Mouse (Mus musculus): ENCODE results near the gene Morn3. TPM values are rescaled to one million over a fixed set of nuclear protein-coding genes. Genes with fewer than 3 reads are reported as not detected.
A peak's percentile ranks its signal among the peaks of the same experiment; 100 is the strongest.

Morn3 gene
- polyA plus RNA-seq, 1 experiment from 2014 or later: not detected

GRCm38 (mm10) chr5:123013599-123014315 is 33.1 kb downstream of the Morn3 start:
- no peak for TF ChIP-seq EP300 (IDR thresholded peaks at IDR 0.05; ENCODE audit: low read depth)
- TF ChIP-seq CTCF (IDR thresholded peaks at IDR 0.05; ENCODE audit: low read depth): peak; percentile 86
- WGBS (ENCODE audit: insufficient replicate concordance): 53% methylated on average over 9 of the region's 9 CpGs
- no peaks in the 10 kb centered on the region for H3K36me3 ChIP-seq (replicated peaks; ENCODE audit: insufficient read depth, low read length)
- DNase-seq (peak; percentile 71), ATAC-seq (no peak)
- H3K4me1 ChIP-seq (ENCODE audit: insufficient read depth): peaks cover 35% of the 10 kb centered on the region
- H3K9me3 ChIP-seq (ENCODE audit: low read length): no peaks in the 10 kb centered on the region
- no peak overlapping the region for H3K4me3 ChIP-seq (ENCODE audit: low read depth, low read length)
- no peaks in the 10 kb centered on the region for H3K27me3 ChIP-seq (ENCODE audit: insufficient read depth, low read length)
- H3K9ac ChIP-seq (replicated peaks): no peak overlapping the region
- H3K4me2 ChIP-seq (ENCODE audit: low read depth, low read length): no peak overlapping the region
- H3K27ac ChIP-seq (ENCODE audit: low read depth): no peak overlapping the region

DNA sequence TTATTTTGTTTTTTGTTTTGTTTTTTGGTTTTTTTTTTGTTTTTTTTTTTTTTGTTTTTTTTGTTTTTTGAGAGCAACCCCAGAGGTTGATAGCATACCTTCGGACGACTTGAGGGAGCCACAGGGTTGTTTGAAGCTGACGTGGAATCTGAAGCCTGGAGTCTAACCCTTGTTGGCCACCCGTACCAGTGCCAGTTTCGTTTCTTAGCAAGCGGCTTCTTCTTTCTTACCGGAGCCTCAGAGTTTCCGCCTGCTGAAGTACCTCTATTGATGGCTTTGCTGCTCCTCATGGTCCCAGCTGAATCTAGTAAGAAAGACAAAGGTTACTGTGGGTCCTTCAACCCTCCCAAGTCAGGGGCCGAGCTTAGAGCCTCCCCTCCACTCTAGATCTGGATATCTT is 35.1 kb downstream of the Morn3 start:
- no peak for DNase-seq
- Histone ChIP-seq H3K27me3 (ENCODE audit: insufficient read depth, low read length) (no peaks in the 10 kb centered on the region), H3K27ac (ENCODE audit: low read depth) (no peak overlapping the region), H3K9me3 (ENCODE audit: low read length) (no peaks in the 10 kb centered on the region), H3K4me1 (ENCODE audit: insufficient read depth) (peaks cover 19% of the 10 kb centered on the region), H3K36me3 (replicated peaks; ENCODE audit: insufficient read depth, low read length) (no peaks in the 10 kb centered on the region), H3K4me3 (ENCODE audit: low read depth, low read length) (no peak overlapping the region), H3K4me2 (ENCODE audit: low read depth, low read length) (no peak overlapping the region), H3K9ac (replicated peaks) (no peak overlapping the region)
- WGBS (ENCODE audit: insufficient replicate concordance): 90% methylated on average over 9 of the region's 9 CpGs
- TF ChIP-seq CTCF (IDR thresholded peaks at IDR 0.05; ENCODE audit: low read depth) (no peak), EP300 (IDR thresholded peaks at IDR 0.05; ENCODE audit: low read depth) (no peak)
- ATAC-seq: no peak

- no peaks in the 10 kb centered on the region for H3K36me3 ChIP-seq (replicated peaks; ENCODE audit: insufficient read depth, low read length)
- H3K4me3 ChIP-seq (ENCODE audit: low read depth, low read length): no peak overlapping the region
- TF ChIP-seq EP300 (IDR thresholded peaks at IDR 0.05; ENCODE audit: low read depth) (no peak), CTCF (IDR thresholded peaks at IDR 0.05; ENCODE audit: low read depth) (peak; percentile 56)
- no peaks in the 10 kb centered on the region for H3K9me3 ChIP-seq (ENCODE audit: low read length)
- ATAC-seq (no peak), DNase-seq (no peak)
- H3K4me2 ChIP-seq (ENCODE audit: low read depth, low read length): no peak overlapping the region
- H3K9ac ChIP-seq (replicated peaks): no peak overlapping the region
- H3K4me1 ChIP-seq (ENCODE audit: insufficient read depth): peaks cover 11% of the 10 kb centered on the region
- H3K27ac ChIP-seq (ENCODE audit: low read depth): no peak overlapping the region
- H3K27me3 ChIP-seq (ENCODE audit: insufficient read depth, low read length): no peaks in the 10 kb centered on the region
- 91% methylated on average over 6 of the region's 6 CpGs for WGBS (ENCODE audit: insufficient replicate concordance)
Measured at GRCm38 (mm10) chr5:123010806-123011205, 36.0 kb downstream of the Morn3 start.

- H3K4me2 ChIP-seq (ENCODE audit: low read depth, low read length): no peak overlapping the region
- H3K9me3 ChIP-seq (ENCODE audit: low read length): no peaks in the 10 kb centered on the region
- no peak for DNase-seq
- H3K27me3 ChIP-seq (ENCODE audit: insufficient read depth, low read length): no peaks in the 10 kb centered on the region
- no peak overlapping the region for H3K9ac ChIP-seq (replicated peaks)
- peaks cover 9% of the 10 kb centered on the region for H3K4me1 ChIP-seq (ENCODE audit: insufficient read depth)
- ATAC-seq: no peak
- H3K27ac ChIP-seq (ENCODE audit: low read depth): no peak overlapping the region
- TF ChIP-seq CTCF (IDR thresholded peaks at IDR 0.05; ENCODE audit: low read depth): no peak
- TF ChIP-seq EP300 (IDR thresholded peaks at IDR 0.05; ENCODE audit: low read depth): no peak
- H3K4me3 ChIP-seq (ENCODE audit: low read depth, low read length): no peak overlapping the region
- 75% methylated on average over 11 of the region's 11 CpGs for WGBS (ENCODE audit: insufficient replicate concordance)
- H3K36me3 ChIP-seq (replicated peaks; ENCODE audit: insufficient read depth, low read length): no peaks in the 10 kb centered on the region
Measured at GRCm38 (mm10) chr5:123009873-123010272, 36.9 kb downstream of the Morn3 start.

DNA sequence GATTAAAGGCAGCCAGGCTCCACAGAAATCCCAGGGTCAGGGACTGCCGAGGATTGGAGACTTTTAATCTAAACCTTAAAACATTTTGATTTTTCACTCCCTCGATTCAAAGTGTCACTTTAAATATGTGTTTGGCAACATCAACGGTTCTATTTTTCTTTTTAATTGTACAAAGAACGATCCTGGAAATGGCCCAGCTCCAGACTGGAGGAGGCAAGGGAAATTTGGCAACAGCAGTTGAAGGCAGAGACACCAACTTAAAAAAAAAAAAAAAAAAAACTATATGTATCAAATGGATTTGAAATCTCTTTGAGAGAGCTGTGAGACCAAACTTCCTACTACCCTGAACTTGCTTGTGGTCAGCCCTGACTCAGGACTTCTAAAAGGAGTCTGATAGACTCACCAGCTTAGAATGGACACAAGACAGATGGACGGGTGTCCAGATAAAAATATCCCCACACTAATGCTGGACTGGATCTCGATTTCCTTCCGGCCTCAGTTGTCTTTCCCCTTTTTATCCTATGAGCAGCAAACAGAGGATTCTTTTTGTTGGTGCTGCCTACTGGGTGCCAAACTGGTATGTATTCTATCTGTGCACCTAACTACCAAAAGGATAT is 37.8 kb downstream of the Morn3 start:
- no peak for ATAC-seq
- TF ChIP-seq CTCF (IDR thresholded peaks at IDR 0.05; ENCODE audit: low read depth) (no peak), EP300 (IDR thresholded peaks at IDR 0.05; ENCODE audit: low read depth) (no peak)
- Histone ChIP-seq H3K4me2 (ENCODE audit: low read depth, low read length) (no peak overlapping the region), H3K27ac (ENCODE audit: low read depth) (no peak overlapping the region), H3K4me1 (ENCODE audit: insufficient read depth) (peaks cover 4% of the 10 kb centered on the region), H3K9ac (replicated peaks) (no peak overlapping the region), H3K36me3 (replicated peaks; ENCODE audit: insufficient read depth, low read length) (no peaks in the 10 kb centered on the region), H3K4me3 (ENCODE audit: low read depth, low read length) (no peak overlapping the region), H3K27me3 (ENCODE audit: insufficient read depth, low read length) (no peaks in the 10 kb centered on the region), H3K9me3 (ENCODE audit: low read length) (no peaks in the 10 kb centered on the region)
- 71% methylated on average over 7 of the region's 7 CpGs for WGBS (ENCODE audit: insufficient replicate concordance)
- no peak for DNase-seq

GRCm38 (mm10) chr5:123005716-123006592 is 40.9 kb downstream of the Morn3 start:
- 70% methylated on average over 19 of the region's 19 CpGs for WGBS (ENCODE audit: insufficient replicate concordance)
- Histone ChIP-seq H3K4me1 (ENCODE audit: insufficient read depth) (peaks cover 6% of the 10 kb centered on the region; the same call in 1 of the 2 replicates), H3K27ac (ENCODE audit: low read depth) (no peak overlapping the region), H3K9ac (replicated peaks) (no peak overlapping the region), H3K36me3 (replicated peaks; ENCODE audit: insufficient read depth, low read length) (no peaks in the 10 kb centered on the region), H3K27me3 (ENCODE audit: insufficient read depth, low read length) (no peaks in the 10 kb centered on the region), H3K9me3 (ENCODE audit: low read length) (no peaks in the 10 kb centered on the region), H3K4me3 (ENCODE audit: low read depth, low read length) (no peak overlapping the region), H3K4me2 (ENCODE audit: low read depth, low read length) (no peak overlapping the region)
- DNase-seq: no peak
- ATAC-seq: no peak
- TF ChIP-seq EP300 (IDR thresholded peaks at IDR 0.05; ENCODE audit: low read depth): no peak
- no peak for TF ChIP-seq CTCF (IDR thresholded peaks at IDR 0.05; ENCODE audit: low read depth)
